13 mouse cellular contexts compared by ENCODE assay signal in genomic region chr17:3491065-3491464, GRCm38 (mm10). TPM values are rescaled to one million over a fixed set of nuclear protein-coding genes. Genes with fewer than 3 reads are reported as not detected.
"Had no signal": no experiment of that assay in that cellular context is flagged by ENCODE, and none has a peak within 500 bp of the region (broad histone marks: within the 10 kb centered on the region; RNA-seq: fewer than 3 reads in every experiment).

No protein-coding gene starts in this region.

- DNase-seq: kidney, adult 11 months; layer of hippocampus, adult 9-11 months; liver, embryonic 13.5 days; liver, postnatal 0 days; lung, postnatal 14 days; right cerebral cortex, postnatal 4 days; spleen, adult 18-20 months; thymus, adult 18-20 months; thymus, postnatal 25 days had no signal

- ATAC-seq: liver, postnatal 0 days; midbrain, embryonic 13.5 days had no signal

RNA-seq across cellular contexts. Expression of gene Cldn20, which starts 41.3 kb away (rescaled TPM):
- polyA plus RNA-seq: intestine, embryonic 14.5 days; liver, embryonic 13.5 days; liver, postnatal 0 days; macrophage; midbrain, embryonic 13.5 days; neural tube, embryonic 13.5 days had no signal
